Mouse (Mus musculus): ENCODE measurements around the gene 4932438H23Rik. TPM values are rescaled to one million over a fixed set of nuclear protein-coding genes. Genes with fewer than 3 reads are reported as not detected.
A peak's percentile ranks its signal among the peaks of the same experiment; 100 is the strongest.

Gene 4932438H23Rik
- polyA plus RNA-seq (2015; fragmentation: Nextera tagmentation; extraction: Ambion mirVana), result 0.72 and 1.3 TPM in 2 replicates

GRCm38 (mm10) chr16:91095022-91095421 is at the start of gene 4932438H23Rik:
Gene 4932438H23Rik (minus strand): TSS chr16:91095122.
- 81% methylated on average over 8 of the region's 8 CpGs for WGBS
- no peak within 1 kb of the TSS for H3K4me2 ChIP-seq
- H3K4me3 ChIP-seq, result no peak within 1 kb of the TSS
- H3K9ac ChIP-seq, result no peak within 1 kb of the TSS
- no peaks in the 10 kb centered on the region for H3K9me3 ChIP-seq
- H3K27ac ChIP-seq, result no peak within 1 kb of the TSS
- H3K27me3 ChIP-seq (replicated peaks), result 0 out of 2 replicates have a peak, but pooled peaks cover 6% of the 10 kb centered on the region
- H3K36me3 ChIP-seq (replicated peaks), result no peaks in the 10 kb centered on the region
- ATAC-seq (replicated peaks), result no peak
- H3K4me1 ChIP-seq, result peaks cover 9% of the 10 kb centered on the region; the same call in 1 of the 2 replicates

GRCm38 (mm10) chr16:91140991-91141630 is 46.2 kb upstream of the 4932438H23Rik start:
- Histone ChIP-seq H3K27me3 (replicated peaks) (peaks cover 48% of the 10 kb centered on the region), H3K9ac (no peak overlapping the region), H3K4me1 (peaks cover 17% of the 10 kb centered on the region), H3K4me2 (no peak overlapping the region), H3K4me3 (no peak overlapping the region), H3K36me3 (replicated peaks) (no peaks in the 10 kb centered on the region), H3K9me3 (no peaks in the 10 kb centered on the region; the same call in 1 of the 2 replicates), H3K27ac (no peak overlapping the region)
- 16% methylated on average over 20 of the region's 20 CpGs for WGBS
- peak; percentile 65; the same call in 1 of the 2 replicates for ATAC-seq (replicated peaks)

GRCm38 (mm10) chr16:91140457-91140856 is 45.5 kb upstream of the 4932438H23Rik start:
- Histone ChIP-seq H3K27me3 (replicated peaks) (peaks cover 54% of the 10 kb centered on the region), H3K9ac (no peak overlapping the region), H3K9me3 (no peaks in the 10 kb centered on the region; the same call in 1 of the 2 replicates), H3K4me1 (peaks cover 17% of the 10 kb centered on the region), H3K4me3 (no peak overlapping the region), H3K27ac (no peak overlapping the region), H3K4me2 (peak overlapping the region; percentile 26; the same call in 1 of the 2 replicates), H3K36me3 (replicated peaks) (no peaks in the 10 kb centered on the region)
- ATAC-seq (replicated peaks), result peak; percentile 88
- WGBS, result 5% methylated on average over 10 of the region's 10 CpGs

- WGBS, result 1% methylated on average over 13 of the region's 13 CpGs
- no peak overlapping the region for H3K4me3 ChIP-seq
- H3K27me3 ChIP-seq (replicated peaks), result peaks cover 55% of the 10 kb centered on the region
- H3K9ac ChIP-seq, result no peak overlapping the region
- peak; percentile 75 for ATAC-seq (replicated peaks)
- H3K27ac ChIP-seq, result no peak overlapping the region
- peak overlapping the region; percentile 26; the same call in 1 of the 2 replicates for H3K4me2 ChIP-seq
- peaks cover 17% of the 10 kb centered on the region for H3K4me1 ChIP-seq
- no peaks in the 10 kb centered on the region; the same call in 1 of the 2 replicates for H3K9me3 ChIP-seq
- H3K36me3 ChIP-seq (replicated peaks), result no peaks in the 10 kb centered on the region
These were observed 45.1 kb upstream of the 4932438H23Rik start for GRCm38 (mm10) chr16:91140056-91140455.

- ATAC-seq (replicated peaks), result peak; percentile 65
- Histone ChIP-seq H3K4me1 (peaks cover 17% of the 10 kb centered on the region), H3K9ac (no peak overlapping the region), H3K27me3 (replicated peaks) (peaks cover 55% of the 10 kb centered on the region), H3K4me2 (peak overlapping the region; percentile 26; the same call in 1 of the 2 replicates), H3K9me3 (no peaks in the 10 kb centered on the region; the same call in 1 of the 2 replicates), H3K4me3 (no peak overlapping the region), H3K27ac (no peak overlapping the region), H3K36me3 (replicated peaks) (no peaks in the 10 kb centered on the region)
- 14% methylated on average over 10 of the region's 10 CpGs for WGBS
These were observed 44.6 kb upstream of the 4932438H23Rik start for GRCm38 (mm10) chr16:91139481-91139880.

GRCm38 (mm10) chr16:91138736-91139135 is 43.8 kb upstream of the 4932438H23Rik start:
- H3K9me3 ChIP-seq, result no peaks in the 10 kb centered on the region; the same call in 1 of the 2 replicates
- H3K36me3 ChIP-seq (replicated peaks), result no peaks in the 10 kb centered on the region
- H3K4me3 ChIP-seq, result no peak overlapping the region
- H3K4me2 ChIP-seq, result no peak overlapping the region
- H3K9ac ChIP-seq, result no peak overlapping the region
- no peak overlapping the region for H3K27ac ChIP-seq
- H3K4me1 ChIP-seq, result peaks cover 17% of the 10 kb centered on the region
- peaks cover 55% of the 10 kb centered on the region for H3K27me3 ChIP-seq (replicated peaks)
- WGBS, result 94% methylated on average over 3 of the region's 3 CpGs
- ATAC-seq (replicated peaks), result no peak

GRCm38 (mm10) chr16:91138151-91138550 is 43.2 kb upstream of the 4932438H23Rik start:
- Histone ChIP-seq H3K27me3 (replicated peaks) (peaks cover 55% of the 10 kb centered on the region), H3K9ac (no peak overlapping the region), H3K4me1 (peaks cover 17% of the 10 kb centered on the region), H3K9me3 (no peaks in the 10 kb centered on the region; the same call in 1 of the 2 replicates), H3K4me3 (no peak overlapping the region), H3K4me2 (no peak overlapping the region), H3K27ac (no peak overlapping the region), H3K36me3 (replicated peaks) (no peaks in the 10 kb centered on the region)
- ATAC-seq (replicated peaks), result no peak
- 94% methylated on average over 7 of the region's 7 CpGs for WGBS

DNA sequence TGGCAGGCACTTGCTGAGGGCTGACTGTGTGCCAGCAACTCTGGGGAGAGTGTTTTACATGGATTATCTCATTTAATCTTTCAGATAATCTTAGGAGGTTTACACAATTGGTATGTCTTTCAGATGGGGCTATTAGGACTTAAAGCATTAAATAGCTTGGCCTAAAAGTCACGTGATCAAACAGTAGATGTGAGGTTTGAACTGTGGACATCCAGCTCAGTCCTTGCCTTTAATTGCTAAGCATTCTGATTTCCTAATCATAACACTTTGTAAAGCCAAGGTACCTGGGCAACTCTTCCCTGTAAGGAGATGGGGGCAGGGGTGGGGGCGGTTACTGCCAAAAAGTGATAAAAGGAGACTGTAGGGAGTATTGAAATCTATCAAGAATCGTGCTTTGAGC is 41.7 kb upstream of the 4932438H23Rik start:
- WGBS, result 84% methylated on average over 3 of the region's 3 CpGs
- H3K4me1 ChIP-seq, result peaks cover 17% of the 10 kb centered on the region
- no peak overlapping the region for H3K4me3 ChIP-seq
- H3K27me3 ChIP-seq (replicated peaks), result peaks cover 49% of the 10 kb centered on the region
- H3K4me2 ChIP-seq, result no peak overlapping the region
- H3K9ac ChIP-seq, result no peak overlapping the region
- H3K9me3 ChIP-seq, result no peaks in the 10 kb centered on the region; the same call in 1 of the 2 replicates
- no peak for ATAC-seq (replicated peaks)
- no peak overlapping the region for H3K27ac ChIP-seq
- H3K36me3 ChIP-seq (replicated peaks), result no peaks in the 10 kb centered on the region

DNA sequence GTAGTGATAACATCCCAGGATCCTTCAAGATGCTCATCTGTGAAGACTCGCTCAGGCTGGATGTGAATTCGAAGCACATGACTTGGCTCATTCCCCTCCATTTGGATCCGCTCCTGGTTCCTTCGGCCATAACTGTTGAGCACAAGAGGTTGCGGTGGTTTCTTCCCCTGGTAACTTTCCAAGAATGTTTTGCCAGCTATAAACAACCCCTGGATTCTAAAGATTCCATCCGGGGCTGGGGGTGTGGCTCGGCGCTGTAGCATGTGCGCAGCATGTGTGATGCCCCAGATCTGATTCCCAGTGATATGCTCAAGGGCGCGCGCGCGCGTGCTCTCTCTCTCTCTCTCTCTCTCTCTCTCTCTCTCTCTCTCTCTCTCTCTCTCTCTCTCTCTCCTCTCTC is 35.0 kb upstream of the 4932438H23Rik start:
- ATAC-seq (replicated peaks), result no peak
- no peak overlapping the region for H3K27ac ChIP-seq
- H3K4me3 ChIP-seq, result no peak overlapping the region
- peaks cover 3% of the 10 kb centered on the region; the same call in 1 of the 2 replicates for H3K27me3 ChIP-seq (replicated peaks)
- H3K9me3 ChIP-seq, result no peaks in the 10 kb centered on the region
- peaks cover 3% of the 10 kb centered on the region; the same call in 1 of the 2 replicates for H3K4me1 ChIP-seq
- no peak overlapping the region for H3K9ac ChIP-seq
- no peaks in the 10 kb centered on the region for H3K36me3 ChIP-seq (replicated peaks)
- 89% methylated on average over 15 of the region's 15 CpGs for WGBS
- H3K4me2 ChIP-seq, result no peak overlapping the region

GRCm38 (mm10) chr16:91128431-91128830 is 33.5 kb upstream of the 4932438H23Rik start:
- Histone ChIP-seq H3K27me3 (replicated peaks) (peaks cover 3% of the 10 kb centered on the region; the same call in 1 of the 2 replicates), H3K4me1 (peaks cover 3% of the 10 kb centered on the region; the same call in 1 of the 2 replicates), H3K36me3 (replicated peaks) (no peaks in the 10 kb centered on the region), H3K27ac (no peak overlapping the region), H3K9me3 (no peaks in the 10 kb centered on the region), H3K9ac (no peak overlapping the region), H3K4me3 (no peak overlapping the region), H3K4me2 (no peak overlapping the region)
- WGBS, result 87% methylated on average over 4 of the region's 4 CpGs
- ATAC-seq (replicated peaks), result no peak

DNA sequence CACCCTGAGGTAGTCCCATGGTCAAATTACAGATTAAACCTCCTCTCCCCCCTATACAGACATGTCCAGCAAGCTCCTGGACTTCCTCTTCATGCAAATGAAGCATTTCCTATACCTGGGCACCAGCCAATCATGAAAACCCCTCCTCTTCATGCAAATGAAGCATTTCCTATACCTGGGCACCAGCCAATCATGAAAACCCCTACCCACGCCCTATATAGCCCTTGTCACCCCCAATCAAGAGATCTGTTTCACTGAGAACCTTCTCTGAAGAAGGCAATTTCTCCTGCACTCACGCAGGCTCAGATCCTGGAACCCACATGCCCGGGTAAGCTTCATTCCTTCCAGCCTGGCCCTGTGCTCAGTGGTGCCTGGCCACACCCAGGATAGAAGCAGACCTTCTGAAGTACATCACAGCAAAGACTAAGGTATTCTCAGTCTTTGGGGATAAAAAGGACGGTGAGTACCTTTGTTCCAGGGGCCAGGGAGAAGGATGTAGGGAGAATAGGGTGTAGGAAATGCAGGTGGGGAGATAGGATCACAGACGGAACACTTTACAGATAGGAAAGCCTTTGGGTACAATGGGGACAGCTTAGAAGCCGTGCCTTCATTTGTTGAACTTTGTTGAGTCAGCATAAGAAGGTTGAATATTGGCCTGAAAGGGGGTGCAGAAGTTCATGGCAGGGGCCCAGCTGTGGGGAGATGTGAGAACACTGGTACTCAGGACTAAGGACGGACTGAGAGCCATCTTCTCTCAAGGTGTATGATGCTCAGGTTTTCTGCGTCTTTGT is 32.0 kb upstream of the 4932438H23Rik start:
- peaks cover under 1% of the 10 kb centered on the region; the same call in 1 of the 2 replicates for H3K27me3 ChIP-seq (replicated peaks)
- H3K4me3 ChIP-seq, result no peak overlapping the region
- no peak overlapping the region for H3K4me2 ChIP-seq
- H3K9me3 ChIP-seq, result no peaks in the 10 kb centered on the region
- no peaks in the 10 kb centered on the region for H3K36me3 ChIP-seq (replicated peaks)
- ATAC-seq (replicated peaks), result no peak
- no peak overlapping the region for H3K9ac ChIP-seq
- H3K27ac ChIP-seq, result no peak overlapping the region
- H3K4me1 ChIP-seq, result peaks cover 3% of the 10 kb centered on the region; the same call in 1 of the 2 replicates
- 90% methylated on average over 8 of the region's 8 CpGs for WGBS

DNA sequence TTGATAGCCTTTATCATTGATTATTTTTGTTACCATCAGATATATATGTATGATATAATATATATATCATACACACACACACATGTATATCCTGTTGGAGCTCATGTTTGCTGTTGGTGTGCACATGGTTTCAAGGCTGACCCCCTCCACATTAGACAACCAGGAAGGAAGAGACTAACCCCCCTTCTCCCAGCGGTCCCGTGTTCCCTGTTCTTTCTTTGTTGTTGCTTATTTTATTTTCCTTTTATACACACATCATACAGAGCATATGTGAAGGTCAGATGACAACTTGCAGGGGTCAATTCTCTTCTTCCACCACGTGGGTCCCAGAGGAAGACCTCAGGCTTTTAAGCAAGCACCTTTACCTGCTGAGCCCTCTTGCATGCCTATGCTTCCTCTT is 29.3 kb upstream of the 4932438H23Rik start:
- no peaks in the 10 kb centered on the region; the same call in 1 of the 2 replicates for H3K27me3 ChIP-seq (replicated peaks)
- 77% methylated on average over 3 of the region's 3 CpGs for WGBS
- no peak overlapping the region for H3K4me2 ChIP-seq
- ATAC-seq (replicated peaks), result no peak
- no peak overlapping the region for H3K27ac ChIP-seq
- H3K9ac ChIP-seq, result no peak overlapping the region
- peaks cover 3% of the 10 kb centered on the region; the same call in 1 of the 2 replicates for H3K4me1 ChIP-seq
- no peaks in the 10 kb centered on the region for H3K36me3 ChIP-seq (replicated peaks)
- no peak overlapping the region for H3K4me3 ChIP-seq
- no peaks in the 10 kb centered on the region for H3K9me3 ChIP-seq
